Mouse (Mus musculus) brain, embryonic 14.5 days (tissue): ENCODE results near the gene Flot2.

Experiments
- CTCF ChIP-seq: fragments of 200-500 bp; IDR thresholded peaks from 2 replicates; pipeline ENCODE4 v1.5.1; 2012; ENCODE audit warnings: inconsistent platforms, mild to moderate bottlenecking, moderate library complexity, borderline replicate concordance; ENCODE audit not compliant: insufficient read depth, insufficient read length; ENCODE audit errors: extremely low read depth
- POLR2A ChIP-seq: fragments of 200-500 bp; IDR thresholded peaks from 2 replicates; pipeline ENCODE4 v1.6.1; 2012; ENCODE audit warnings: mild to moderate bottlenecking, inconsistent platforms, borderline replicate concordance; ENCODE audit not compliant: poor library complexity, insufficient read depth, insufficient read length, severe bottlenecking; ENCODE audit errors: extremely low read depth

DNA sequence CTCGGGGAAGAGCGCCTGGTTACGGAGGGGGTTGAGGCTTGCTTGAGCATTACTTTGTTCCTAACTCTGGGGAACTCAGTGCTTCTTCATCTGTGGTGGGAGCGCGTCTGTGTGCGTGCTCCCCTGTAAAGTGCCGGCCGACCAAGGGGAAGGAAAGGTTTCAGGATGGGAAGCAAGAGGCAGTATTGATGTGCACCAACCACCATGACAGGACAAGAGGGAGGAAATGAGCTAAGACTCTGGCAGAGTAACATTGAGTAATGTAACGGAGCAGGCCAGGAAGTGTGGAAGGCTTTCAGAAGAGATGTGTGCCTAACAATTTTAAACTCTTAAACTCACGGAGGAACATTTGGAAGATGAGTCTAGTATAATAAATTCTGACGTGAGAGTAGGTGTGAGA, 63.0 kb downstream of the Flot2 start:
- TF ChIP-seq CTCF = no peak
- TF ChIP-seq POLR2A = no peak
